Mouse (Mus musculus): Measurements from ENCODE around the gene Shisal2a.

DNA sequence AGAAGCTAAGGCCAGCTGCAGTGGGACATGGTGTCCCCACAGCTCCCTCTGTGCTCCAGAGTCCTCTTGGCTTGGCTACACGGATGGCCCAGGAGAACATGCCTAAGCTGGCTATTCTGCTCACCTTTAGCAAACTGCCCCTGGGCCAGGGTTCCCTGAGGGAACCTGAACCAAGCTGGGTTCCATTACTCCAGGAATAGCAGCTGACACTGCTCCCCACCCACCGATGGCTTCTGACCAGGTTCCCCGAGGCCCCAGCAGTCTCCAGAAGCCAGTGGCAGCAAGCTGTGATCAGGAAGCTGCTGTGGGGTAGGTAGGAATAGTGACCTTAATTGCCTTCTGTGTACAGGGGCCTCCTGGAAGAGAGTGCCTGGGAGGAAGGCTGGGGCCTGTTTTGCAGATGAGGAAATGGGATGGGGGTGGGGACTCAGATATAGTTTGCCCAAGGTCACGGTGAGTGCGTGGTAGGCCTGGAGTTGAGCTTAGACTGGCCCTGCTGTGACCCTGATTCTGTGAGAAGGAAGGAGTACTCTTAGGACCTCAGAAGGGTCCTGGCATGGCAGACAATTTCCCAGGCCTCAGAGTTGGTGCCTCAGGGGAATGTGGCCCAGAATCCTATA is 34.8 kb downstream of the Shisal2a start:
- TF ChIP-seq CTCF (conservative IDR thresholded peaks at IDR 0.05; ENCODE audit: low read length) = no peak
- TF ChIP-seq NANOG (IDR thresholded peaks at IDR 0.05; ENCODE audit: borderline replicate concordance, low read length) = no peak

Measured in E14TG2a.4 (cell line).